Mouse (Mus musculus) G1E (cell line): Measurements from ENCODE around the gene Gtf2f2. TPM values are rescaled to one million over a fixed set of nuclear protein-coding genes. Genes with fewer than 3 reads are reported as not detected.

Experiments used
- ATAC-seq: 2 replicates; pipeline ENCODE4 v1.8.0; 2016; ENCODE audit warnings: mild to moderate bottlenecking; ENCODE audit not compliant: insufficient number of reproducible peaks, poor library complexity, low FRiP score, severe bottlenecking; ENCODE audit errors: extremely low read depth
- DNase-seq: peaks from one replicate; pipeline ENCODE4 v3.0.0; 2012; ENCODE audit warnings: low spot score
- H3K27me3 ChIP-seq: 2 replicates; pipeline ENCODE4 v1.6.1; 2012; ENCODE audit warnings: mild to moderate bottlenecking, low read length, inconsistent platforms; ENCODE audit not compliant: insufficient read depth
- H3K36me3 ChIP-seq: replicated peaks from 2 replicates; pipeline ENCODE3; 2012; ENCODE audit warnings: mild to moderate bottlenecking, inconsistent platforms
- H3K4me1 ChIP-seq: 2 replicates; pipeline ENCODE4 v1.6.1; 2012; ENCODE audit warnings: low read depth, low read length, inconsistent platforms, mixed read lengths; ENCODE audit not compliant: insufficient read depth
- H3K4me3 ChIP-seq: 2 replicates; pipeline ENCODE4 v1.5.1; 2012; ENCODE audit warnings: low read depth, mild to moderate bottlenecking, inconsistent platforms, low read length, moderate library complexity, mixed read lengths
- H3K9me3 ChIP-seq: replicated peaks from 2 replicates; pipeline ENCODE4 v1.6.1; 2012; ENCODE audit warnings: inconsistent platforms
- CTCF ChIP-seq: IDR thresholded peaks from 2 replicates; pipeline ENCODE4 v1.5.1; 2012; ENCODE audit warnings: low read depth, low read length, inconsistent platforms, mixed read lengths
- GATA1 ChIP-seq: IDR thresholded peaks from 2 replicates; pipeline ENCODE4 v1.6.1; 2012; ENCODE audit warnings: borderline replicate concordance, low read length, inconsistent platforms, mixed read lengths
- GATA2 ChIP-seq: IDR thresholded peaks from 2 replicates; pipeline ENCODE4 v1.6.1; 2012; ENCODE audit warnings: low read depth, low read length, inconsistent platforms, borderline replicate concordance
- POLR2AphosphoS5 ChIP-seq: IDR thresholded peaks from 2 replicates; pipeline ENCODE4 v1.6.1; 2012; ENCODE audit warnings: low read depth, low read length, inconsistent platforms; ENCODE audit not compliant: insufficient replicate concordance
- TAL1 ChIP-seq: conservative IDR thresholded peaks from 2 replicates; pipeline ENCODE4 v1.6.1; 2012; ENCODE audit warnings: low read depth, low read length, inconsistent platforms, mixed read lengths
- polyA plus RNA-seq: library from polyadenylated mRNA; stranded (reverse); fragments of >175 nt; gene quantifications from 2 replicates; pipeline ENCODE4 v1.2.3, GENCODE M21; 2012
- total RNA-seq, 2 experiments: library from RNA; stranded (forward) in 1 of 2; stranded (reverse) in 1 of 2; fragments of 200-1000 nt in 1 of 2; fragments of >200 nt in 1 of 2; fragmentation: Nextera tagmentation in 1 of 2; gene quantifications; 2 replicates each; pipeline ENCODE4 v1.2.3; 2014 to 2017

The Gtf2f2 gene
- total and polyA plus RNA-seq, 3 experiments = 9.1 to 49.5 (median 33.3) TPM

DNA sequence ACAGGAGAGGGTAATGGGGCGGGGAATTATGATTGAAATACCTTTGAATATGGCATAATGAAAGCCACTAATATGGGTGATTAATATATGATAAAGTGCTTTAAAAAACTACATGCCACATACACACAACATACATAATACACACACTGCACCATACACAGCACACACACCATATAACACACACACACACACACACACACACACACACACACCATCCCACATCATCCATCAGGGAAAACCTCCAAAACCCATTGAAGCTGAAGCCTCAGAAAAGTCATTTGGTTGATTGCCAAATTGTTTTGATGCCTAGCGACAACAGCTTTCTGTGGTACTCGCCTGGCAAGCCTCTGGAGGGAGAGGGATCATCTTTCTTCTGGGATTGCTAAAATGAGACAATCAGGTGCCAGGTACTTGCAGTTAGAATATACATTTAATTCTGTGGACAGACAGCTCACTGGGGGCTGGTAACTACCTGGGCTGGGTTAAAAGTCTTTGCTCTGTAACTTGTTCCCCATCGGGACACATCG, 9.7 kb upstream of the Gtf2f2 start:
- Histone ChIP-seq H3K36me3 (no peaks in the 10 kb centered on the region), H3K9me3 (no peaks in the 10 kb centered on the region), H3K4me3 (no peak overlapping the region), H3K4me1 (no peaks in the 10 kb centered on the region), H3K27me3 (peaks cover 40% of the 10 kb centered on the region)
- DNase-seq (no peak), ATAC-seq (no peak)
- TF ChIP-seq GATA1 (no peak), POLR2AphosphoS5 (no peak), GATA2 (no peak), CTCF (no peak), TAL1 (no peak)

DNA sequence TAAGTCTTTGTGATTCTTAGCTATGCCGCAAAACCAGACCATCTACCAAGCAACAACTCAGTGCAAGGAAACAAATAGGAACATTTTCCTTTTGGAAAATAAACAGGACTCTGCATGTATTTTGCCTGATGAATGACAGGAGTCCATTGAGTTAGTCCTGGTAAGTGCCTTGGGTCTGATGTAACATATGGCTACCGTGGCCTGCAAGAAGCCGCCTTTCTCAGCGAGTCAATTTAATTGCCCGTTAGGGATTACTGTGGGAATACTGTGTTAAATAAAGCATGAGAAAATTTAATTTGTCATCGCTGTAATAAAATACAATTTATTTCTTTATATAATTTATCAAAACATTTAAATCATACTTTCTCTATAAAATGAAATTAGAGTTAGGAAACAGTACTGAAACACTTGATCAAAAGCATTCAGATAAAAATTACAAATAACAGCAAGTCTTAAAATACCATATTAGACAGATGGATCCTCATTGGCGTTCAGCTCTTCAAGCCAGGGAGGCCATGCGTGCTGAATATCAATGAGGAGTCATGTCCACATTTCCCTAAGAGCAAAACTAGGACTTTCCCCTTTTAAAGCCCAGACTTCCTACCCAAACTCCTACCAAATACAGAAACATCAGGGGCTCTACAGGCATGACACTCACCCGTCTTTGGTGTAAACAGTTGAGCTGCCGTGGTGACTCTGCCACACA, 7.3 kb upstream of the Gtf2f2 start:
- Histone ChIP-seq H3K27me3 (peaks cover 31% of the 10 kb centered on the region), H3K9me3 (no peaks in the 10 kb centered on the region), H3K4me1 (no peaks in the 10 kb centered on the region), H3K4me3 (no peak overlapping the region), H3K36me3 (no peaks in the 10 kb centered on the region)
- DNase-seq (no peak), ATAC-seq (no peak)
- no peak for TF ChIP-seq GATA2
- no peak for TF ChIP-seq POLR2AphosphoS5
- no peak for TF ChIP-seq GATA1
- TF ChIP-seq CTCF = no peak
- no peak for TF ChIP-seq TAL1

DNA sequence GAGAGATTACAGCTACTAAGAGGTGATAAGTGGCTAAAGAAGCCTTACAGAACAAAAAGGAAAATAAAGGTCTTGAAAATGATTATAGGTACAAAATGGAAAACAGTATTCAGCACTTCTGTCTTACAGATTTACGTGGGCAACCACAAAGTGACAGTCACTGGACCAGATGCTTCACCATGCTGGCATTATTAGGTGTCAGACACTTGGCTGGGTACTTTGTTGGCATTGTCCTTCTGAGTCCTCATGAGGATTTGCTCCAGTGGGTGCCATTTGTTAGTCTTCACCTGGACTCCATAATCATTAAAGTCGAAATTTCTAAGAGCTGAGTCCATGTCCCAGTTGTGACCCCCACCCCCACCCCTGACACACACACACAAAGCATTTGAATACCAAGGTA, 3.7 kb upstream of the Gtf2f2 start:
- Histone ChIP-seq H3K36me3 (no peaks in the 10 kb centered on the region), H3K9me3 (no peaks in the 10 kb centered on the region), H3K4me3 (no peak overlapping the region), H3K27me3 (peaks cover 14% of the 10 kb centered on the region), H3K4me1 (peaks cover 15% of the 10 kb centered on the region)
- TF ChIP-seq CTCF (no peak), GATA1 (no peak)
- no peak for ATAC-seq
- DNase-seq = no peak

DNA sequence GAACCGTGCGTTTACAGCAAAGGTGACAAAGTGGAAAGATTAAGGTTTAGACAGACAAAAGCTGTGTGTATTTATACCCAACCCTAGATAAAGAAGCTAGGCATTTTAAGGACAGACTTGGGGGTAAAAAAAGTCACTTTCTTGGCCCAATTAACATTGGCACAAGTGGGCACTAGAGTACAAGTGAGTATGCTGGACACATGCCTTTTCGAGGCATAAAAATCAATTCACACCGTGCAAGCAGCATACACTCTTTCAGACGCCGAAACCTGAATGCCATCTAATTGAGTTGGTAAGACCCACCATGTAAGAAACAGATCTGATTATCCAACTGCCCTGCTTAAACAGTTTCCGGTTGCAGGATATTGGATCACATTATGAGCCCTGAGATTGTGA, 395 bp upstream of the Gtf2f2 start:
- no peak for ATAC-seq

DNA sequence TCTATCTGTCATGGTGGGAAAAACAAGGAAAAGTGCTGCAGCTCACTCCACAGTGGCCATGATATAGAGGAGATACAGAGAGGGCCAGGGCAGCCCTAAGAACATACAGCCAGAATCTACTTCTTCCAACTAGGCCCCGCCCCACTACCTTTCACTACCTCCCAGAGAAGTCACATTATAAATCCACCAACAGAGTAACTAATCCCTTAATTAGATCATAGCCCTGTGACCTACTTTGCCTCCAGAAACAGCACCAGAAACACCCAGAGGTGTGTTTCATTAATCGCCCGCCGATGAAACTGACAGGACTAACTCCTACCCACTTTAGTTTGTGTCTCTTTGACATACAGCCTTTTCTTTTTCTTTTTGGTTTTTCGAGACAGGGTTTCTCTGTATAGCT, 1.5 kb downstream of the Gtf2f2 start:
- Histone ChIP-seq H3K9me3 (no peaks in the 10 kb centered on the region), H3K36me3 (peaks cover 31% of the 10 kb centered on the region), H3K4me3 (peak overlapping the region; percentile 91; the same call in 1 of the 2 replicates), H3K4me1 (peaks cover 27% of the 10 kb centered on the region), H3K27me3 (no peaks in the 10 kb centered on the region)
- ATAC-seq (no peak), DNase-seq (no peak)
- TF ChIP-seq CTCF = no peak
- TF ChIP-seq GATA2 = no peak
- TF ChIP-seq POLR2AphosphoS5 = no peak
- no peak for TF ChIP-seq GATA1
- no peak for TF ChIP-seq TAL1

More for the DNA sequence above, 395 bp upstream of the Gtf2f2 start:
- Histone ChIP-seq H3K9me3 (no peaks in the 10 kb centered on the region), H3K27me3 (0 out of 2 replicates have a peak, but pooled peaks cover 3% of the 10 kb centered on the region), H3K4me1 (peaks cover 27% of the 10 kb centered on the region), H3K36me3 (peaks cover 15% of the 10 kb centered on the region), H3K4me3 (peak overlapping the region; percentile 91)
- no peak for DNase-seq
- TF ChIP-seq TAL1 (no peak), CTCF (no peak), GATA1 (no peak), POLR2AphosphoS5 (no peak), GATA2 (no peak)

DNA sequence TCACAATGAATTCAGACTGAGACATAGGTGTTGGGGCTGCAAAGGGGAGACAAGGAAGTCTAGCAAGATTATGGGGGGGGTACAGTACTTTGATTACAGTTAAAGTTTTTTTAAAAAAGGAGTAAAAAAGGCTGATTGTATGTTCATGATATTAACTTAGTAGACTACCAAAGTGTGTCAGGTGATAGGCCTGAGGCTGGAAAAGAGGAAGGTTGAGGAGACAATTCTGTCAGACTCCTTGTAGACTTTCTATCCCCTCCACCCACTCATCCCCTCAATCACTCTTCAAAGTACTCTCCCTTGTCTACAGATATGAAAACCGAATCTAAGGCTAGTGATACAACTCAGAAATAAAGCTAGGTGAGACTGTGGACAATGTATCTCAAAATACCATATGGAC, 2.5 kb downstream of the Gtf2f2 start:
- Histone ChIP-seq H3K4me3 (no peak overlapping the region), H3K36me3 (peaks cover 39% of the 10 kb centered on the region), H3K9me3 (no peaks in the 10 kb centered on the region), H3K27me3 (no peaks in the 10 kb centered on the region), H3K4me1 (peaks cover 30% of the 10 kb centered on the region)
- TF ChIP-seq GATA2 (no peak), GATA1 (no peak), POLR2AphosphoS5 (no peak), TAL1 (no peak), CTCF (no peak)
- DNase-seq (no peak), ATAC-seq (no peak)

DNA sequence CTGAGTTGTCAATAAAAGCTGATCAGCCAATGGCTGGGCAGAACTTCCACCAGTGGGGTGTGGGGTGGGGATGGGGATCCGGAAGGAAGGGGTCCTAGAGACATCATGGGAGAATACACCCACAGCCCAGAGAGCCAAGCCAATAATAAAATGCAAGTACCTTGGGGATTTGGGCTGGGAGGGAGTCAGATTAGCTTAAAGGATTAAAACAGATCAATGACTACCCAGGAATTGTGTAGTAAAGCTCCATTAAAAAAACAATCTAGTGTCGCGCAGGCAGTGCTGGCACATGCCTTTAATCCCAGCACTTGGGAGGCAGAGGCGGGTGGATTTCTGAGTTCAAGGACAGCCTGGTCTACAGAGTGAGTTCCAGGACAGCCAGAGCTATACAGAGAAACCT, 5.7 kb downstream of the Gtf2f2 start:
- H3K36me3 ChIP-seq = peaks cover 61% of the 10 kb centered on the region
- no peaks in the 10 kb centered on the region for H3K9me3 ChIP-seq
- TF ChIP-seq GATA2 (no peak), TAL1 (no peak), POLR2AphosphoS5 (no peak), CTCF (no peak), GATA1 (no peak)
- H3K27me3 ChIP-seq = no peaks in the 10 kb centered on the region
- H3K4me3 ChIP-seq = no peak overlapping the region
- no peak for DNase-seq
- peaks cover 34% of the 10 kb centered on the region for H3K4me1 ChIP-seq
- ATAC-seq = no peak
